Mouse (Mus musculus): ENCODE results near the gene Pde6h.

GRCm38 (mm10) chr6:136940188-136940960, 16.7 kb downstream of the Pde6h start:
- TF ChIP-seq MAX (IDR thresholded peaks at IDR 0.05; ENCODE audit: low read depth) (no peak), E2F4 (IDR thresholded peaks at IDR 0.05; ENCODE audit: insufficient read depth) (no peak), POLR2A (IDR thresholded peaks at IDR 0.05; ENCODE audit: insufficient read length, low read depth) (no peak), USF1 (IDR thresholded peaks at IDR 0.05; ENCODE audit: low read depth) (no peak), MYOG (IDR thresholded peaks at IDR 0.05; ENCODE audit: control insufficient read depth in 1 of 3, insufficient read depth in 1 of 3, insufficient read length in 2 of 3, low read depth in 2 of 3) (peak in 1 of 3 experiments; percentile 28), CEBPB (IDR thresholded peaks at IDR 0.05; ENCODE audit: insufficient read depth, poor library complexity, severe bottlenecking) (no peak), TCF12 (IDR thresholded peaks at IDR 0.05; ENCODE audit: insufficient read depth, poor library complexity, severe bottlenecking) (no peak)
